Mouse (Mus musculus) cerebellum, postnatal 10 days (tissue): ENCODE results near the gene Kcmf1.
"Not testable (repeated sequence)": the region's sequence is repeated elsewhere in the genome, so short reads cannot be mapped to it uniquely, and the experiment has no call there.

ENCODE experiments used
- DNase-seq, 2 experiments: peaks; one replicate each; pipeline ENCODE4 v3.0.0; 2021; ENCODE audit warnings: mixed read lengths in 2 of 2

Gene Kcmf1

DNA sequence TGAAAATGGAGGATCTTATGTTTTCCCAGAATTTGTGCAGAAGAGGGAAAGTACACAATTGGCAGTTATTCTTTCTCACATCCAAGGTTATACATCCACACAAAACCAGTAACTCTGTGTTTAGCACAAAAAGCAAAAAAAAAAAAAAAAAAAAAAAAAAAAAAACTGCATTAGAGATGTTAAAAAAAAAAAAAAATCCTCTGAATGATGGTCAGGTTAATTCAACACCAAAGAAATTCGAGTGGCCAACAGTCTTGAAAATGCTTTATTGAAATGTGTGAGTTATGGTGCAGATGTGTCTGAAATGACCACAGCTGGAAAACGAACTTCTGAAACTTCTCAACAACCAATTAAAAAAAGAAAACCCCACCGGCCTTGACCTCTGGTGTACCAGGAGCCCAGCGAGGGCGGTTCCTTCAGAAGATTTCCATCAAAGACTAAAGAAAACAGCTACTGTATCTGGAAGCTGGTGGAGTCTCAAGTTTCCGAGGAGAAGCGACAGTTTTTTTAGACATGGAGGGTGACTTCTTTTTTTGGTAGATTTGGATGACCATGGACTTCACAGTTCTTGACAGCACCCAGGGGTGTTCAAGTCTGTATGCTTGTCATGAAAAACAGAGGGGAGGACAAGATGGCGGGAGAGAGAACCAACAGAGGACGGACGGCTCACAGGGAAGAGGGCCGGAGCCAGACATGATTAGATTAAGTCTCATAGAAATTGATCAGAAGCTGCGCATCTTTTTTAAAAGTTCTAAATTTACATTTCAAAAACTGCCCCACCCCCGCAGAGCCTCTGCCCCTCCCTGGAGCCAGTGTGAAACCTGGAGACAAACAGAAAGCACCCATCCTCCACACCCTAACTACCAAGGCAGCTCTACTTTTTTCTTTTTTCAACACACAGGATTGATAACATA, 58.7 kb downstream of the Kcmf1 start:
- DNase-seq: no peak

DNA sequence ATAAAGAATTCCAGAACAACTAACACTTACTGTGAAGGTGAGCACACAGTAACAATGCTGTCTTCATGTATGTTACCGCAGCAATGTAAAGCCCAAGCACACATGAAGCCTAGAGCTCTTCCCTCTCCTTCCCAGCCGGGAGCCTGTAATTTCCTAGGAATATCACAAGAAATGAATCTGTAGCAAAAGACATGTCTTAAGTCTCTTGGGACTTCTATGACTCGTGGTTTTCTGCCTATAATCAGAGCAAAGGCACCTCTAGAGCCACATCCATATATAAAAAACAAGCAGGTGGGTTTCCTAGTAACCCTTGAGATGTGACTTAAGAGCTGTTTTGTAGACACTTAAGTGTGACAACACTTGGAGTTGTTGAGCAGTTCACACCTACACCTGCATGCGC, 62.0 kb downstream of the Kcmf1 start:
- DNase-seq: no peak

DNA sequence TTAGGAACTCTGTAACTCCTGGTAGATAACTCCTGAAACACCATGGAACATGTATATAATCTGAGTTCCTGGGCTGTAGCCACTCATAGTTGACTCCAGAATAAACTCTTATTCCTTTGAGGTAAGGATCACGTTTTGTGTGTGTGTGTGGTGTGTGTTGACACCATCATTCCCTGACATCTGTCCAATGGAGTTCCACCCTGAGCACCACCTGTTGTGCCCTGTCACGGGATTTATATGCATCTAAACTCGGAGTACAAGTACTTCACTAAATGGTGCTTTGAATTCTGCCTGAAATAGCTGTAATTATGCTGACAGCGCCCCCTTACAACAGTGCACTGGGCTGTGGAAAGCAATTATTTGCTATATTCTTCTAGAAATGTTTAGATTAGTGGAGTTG, 65.3 kb downstream of the Kcmf1 start:
- no peak for DNase-seq

DNA sequence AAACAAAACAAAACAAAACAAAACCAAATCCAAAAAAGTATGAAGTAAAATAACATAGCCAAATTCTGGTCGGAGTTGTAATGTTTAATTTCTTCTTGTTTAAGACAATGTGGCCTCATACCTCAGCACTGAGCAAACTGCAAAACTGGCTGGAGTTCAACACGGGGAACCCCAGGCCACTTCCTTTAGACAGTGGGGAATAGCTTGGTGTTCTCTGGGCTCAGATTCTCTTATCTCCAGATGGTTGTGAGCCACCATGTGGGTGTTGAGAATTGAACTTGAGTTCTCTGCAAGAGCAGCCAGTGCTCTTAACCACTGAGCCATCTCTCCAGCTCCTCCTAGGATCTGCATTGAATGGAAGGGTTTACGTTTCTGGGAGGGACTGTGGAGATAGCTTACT, 67.9 kb downstream of the Kcmf1 start:
- DNase-seq: no peak

DNA sequence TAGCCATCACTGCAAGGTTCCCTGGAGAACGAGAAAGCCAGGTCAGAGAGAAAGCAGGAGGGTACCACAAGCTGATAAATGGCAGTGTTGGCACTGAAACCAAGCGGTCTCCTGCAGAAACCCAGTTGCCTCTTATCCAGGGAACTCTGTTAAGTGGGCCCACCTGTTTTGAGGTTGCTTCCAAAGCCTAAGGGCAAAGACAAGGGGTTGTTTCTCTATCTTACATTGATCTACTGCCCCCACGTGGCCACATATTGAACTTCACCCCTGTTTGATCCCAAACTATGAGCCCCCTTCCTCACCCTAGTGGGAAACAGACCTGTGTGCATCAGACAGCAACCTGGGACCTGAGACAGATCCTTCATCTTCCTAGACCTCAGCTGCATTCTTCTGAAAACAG, 68.5 kb downstream of the Kcmf1 start:
- peak; percentile 86 to 91 for DNase-seq

DNA sequence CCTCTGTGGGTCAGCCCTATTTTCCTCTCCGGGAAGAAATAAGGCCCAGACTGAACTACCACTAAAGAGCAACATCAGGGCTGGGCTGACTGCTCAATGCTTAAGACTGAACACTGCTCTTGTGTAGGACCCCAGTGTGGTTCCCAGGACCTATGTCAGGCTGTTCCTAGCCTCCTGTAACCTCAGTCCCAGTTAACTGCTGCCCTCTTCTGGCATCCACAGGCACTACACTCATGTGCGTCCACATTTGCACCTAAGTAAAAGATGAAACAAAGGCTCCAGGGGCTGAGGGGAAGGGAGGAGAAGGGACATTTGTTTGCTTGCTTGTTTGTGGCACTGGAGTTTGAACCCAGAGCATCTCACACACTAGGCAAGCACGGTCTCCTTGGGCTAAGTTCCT, 70.9 kb downstream of the Kcmf1 start:
- DNase-seq: peak; percentile 25 to 34

DNA sequence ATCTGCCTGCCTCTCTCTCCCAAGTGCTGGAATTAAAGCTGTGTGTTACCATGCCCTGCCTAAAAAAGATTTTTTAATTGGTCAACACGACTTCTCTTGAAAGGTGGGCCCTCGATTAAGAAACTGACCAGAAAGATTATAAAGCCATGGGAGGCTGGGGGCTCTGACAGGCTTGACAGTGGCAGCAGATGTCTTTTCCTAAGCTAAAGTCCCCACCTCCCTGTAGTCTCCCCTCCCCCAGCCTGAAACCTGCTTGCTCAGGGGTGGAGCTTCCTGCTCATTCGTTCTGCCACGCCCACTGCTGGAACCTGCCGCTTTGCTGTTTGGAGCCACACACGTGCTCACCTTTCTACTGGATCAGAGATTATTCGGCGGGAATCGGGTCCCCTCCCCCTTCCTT, 71.7 kb downstream of the Kcmf1 start:
- not testable (repeated sequence) for DNase-seq

DNA sequence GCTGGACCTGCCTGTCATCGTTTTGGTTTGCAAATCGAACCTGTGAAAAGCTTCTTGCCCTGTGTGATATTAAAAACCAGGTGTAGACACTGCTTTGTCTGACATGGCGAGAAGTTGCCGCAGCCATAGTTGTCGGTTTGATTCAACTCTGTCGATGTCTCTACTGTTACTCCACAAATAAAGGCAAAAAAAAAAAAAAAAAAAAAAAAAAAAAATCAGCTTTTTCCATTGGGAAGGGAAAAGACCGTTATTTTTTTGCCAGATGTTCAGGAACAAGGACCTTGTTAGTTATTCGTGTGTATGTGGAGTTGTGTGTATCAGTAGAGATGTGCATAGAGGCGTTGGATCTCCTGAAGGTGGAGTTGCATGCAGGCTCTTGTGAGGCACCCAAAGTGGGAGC, 74.0 kb downstream of the Kcmf1 start:
- DNase-seq: no peak

DNA sequence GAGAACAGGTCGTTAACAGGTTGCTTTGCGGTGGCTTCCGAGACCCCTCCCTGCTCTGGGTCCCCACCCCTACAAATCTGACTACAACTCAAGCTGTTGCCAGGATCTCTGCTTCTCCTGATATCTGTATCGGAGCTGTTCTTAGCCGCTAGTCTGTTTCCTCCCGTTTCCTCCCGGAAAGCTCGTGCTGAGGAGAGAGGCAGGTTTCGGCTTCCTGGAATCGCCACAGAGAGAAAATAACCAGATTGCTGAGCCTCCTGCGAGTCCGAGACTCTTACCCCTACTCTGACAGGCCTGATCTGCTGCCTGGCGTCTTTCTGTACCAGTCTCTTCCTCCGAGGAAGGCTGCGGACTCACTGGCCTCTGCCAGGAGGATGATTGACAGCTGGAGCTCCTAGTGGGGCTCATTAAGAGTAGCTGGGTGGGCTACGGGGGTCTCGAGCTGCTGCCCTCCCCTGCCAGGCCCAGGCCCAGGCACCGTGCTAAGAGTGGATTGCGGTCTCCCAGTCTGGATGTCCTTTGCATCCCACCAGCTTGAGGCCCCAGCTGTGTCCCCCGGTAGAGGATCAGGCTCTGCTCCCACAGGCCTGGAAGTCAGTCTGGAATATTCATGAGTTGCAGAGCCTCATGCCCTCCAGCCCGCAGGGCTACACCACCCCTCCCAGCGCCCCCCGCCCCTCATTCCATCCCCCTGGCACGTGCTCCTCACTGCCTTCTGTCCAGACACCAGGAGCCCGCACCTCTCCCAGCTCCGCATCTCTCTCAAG, 74.6 kb downstream of the Kcmf1 start:
- DNase-seq: peak; percentile 48 to 54

DNA sequence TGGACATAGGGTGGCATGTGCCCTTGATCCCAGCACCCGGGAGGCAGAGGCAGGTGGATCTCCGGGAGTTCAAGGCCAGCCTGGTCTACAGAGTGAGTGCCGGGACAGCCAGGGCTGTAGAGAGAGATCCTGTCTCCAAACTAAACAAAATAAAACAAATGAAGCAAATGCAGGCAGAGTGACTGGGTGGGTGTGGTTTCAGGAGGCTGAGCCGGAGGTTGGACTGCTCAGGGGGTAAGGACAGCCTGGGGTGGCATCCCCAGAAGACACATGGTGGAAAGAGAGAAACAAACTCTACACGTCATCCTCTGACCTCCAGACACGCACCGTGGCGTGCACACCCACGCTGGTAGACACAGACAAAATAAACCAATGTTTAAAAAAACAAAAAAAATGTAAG, 86.3 kb downstream of the Kcmf1 start:
- no peak for DNase-seq

DNA sequence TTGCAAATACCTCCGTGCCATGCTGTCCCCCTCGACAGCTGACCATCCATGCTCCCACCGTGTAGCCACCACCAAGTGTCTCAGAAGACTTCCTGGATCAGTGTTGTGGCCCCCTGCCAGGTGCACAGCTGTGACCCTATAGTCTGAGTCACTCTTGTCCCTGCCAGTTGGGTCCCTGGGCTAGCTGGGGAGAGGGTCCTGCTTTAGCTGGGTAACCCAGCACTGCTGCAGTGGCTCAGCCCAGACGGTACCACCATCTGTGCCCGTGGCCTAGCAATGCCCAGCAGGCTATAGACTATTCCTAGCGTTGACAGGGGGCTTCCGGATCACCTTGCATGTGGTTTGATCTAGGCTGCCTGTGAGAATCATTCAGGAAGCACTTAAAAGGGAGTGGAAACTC, 89.5 kb downstream of the Kcmf1 start:
- peak; percentile 49 to 65 for DNase-seq

DNA sequence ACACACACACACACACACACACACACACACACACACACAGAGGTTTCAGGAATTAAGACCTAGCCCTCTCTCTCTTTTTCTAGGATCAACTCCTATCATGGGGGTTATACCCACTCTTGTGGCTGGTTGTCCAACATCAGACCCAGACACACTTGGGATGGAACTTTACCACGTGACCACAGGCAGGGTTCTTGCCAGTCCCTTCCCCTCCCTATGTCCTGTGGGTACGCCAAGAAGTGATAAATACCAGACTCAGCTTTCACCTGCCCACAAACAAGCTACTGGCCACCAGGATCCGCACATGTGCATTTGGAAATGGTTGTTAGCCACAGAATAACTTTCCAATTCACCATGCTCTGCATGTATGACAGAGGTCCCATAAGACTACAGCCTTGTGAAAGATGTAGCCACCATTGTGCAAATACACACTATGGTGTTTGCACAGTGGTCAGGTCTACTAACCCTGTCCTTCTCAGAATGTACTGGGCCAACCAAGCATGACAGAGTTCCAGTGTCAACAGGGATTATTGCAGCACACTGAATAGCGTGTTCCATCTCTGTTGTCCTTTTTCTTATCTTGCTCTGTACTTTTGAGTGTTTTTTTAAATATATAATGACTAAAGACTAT, 90.1 kb downstream of the Kcmf1 start:
- no peak for DNase-seq

DNA sequence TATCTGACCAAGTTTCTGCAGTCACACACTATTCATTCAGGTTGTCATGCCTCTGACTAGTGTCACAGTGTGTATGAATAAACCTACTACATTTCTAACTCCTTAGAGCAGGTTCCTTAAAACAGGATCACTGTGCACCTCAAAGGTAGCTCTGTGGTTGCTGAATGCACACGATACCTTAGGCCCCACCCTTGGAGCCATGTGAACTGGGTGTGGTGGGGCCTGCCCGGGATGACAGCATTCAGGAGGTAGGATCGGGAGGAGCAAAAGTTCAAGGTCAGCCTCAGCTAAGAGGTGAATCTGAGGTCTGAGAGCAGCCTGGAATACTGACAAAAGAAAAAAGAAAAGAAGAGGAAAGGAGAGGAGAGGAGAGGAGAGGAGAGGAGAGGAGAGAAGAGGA, 91.4 kb downstream of the Kcmf1 start:
- no peak for DNase-seq

DNA sequence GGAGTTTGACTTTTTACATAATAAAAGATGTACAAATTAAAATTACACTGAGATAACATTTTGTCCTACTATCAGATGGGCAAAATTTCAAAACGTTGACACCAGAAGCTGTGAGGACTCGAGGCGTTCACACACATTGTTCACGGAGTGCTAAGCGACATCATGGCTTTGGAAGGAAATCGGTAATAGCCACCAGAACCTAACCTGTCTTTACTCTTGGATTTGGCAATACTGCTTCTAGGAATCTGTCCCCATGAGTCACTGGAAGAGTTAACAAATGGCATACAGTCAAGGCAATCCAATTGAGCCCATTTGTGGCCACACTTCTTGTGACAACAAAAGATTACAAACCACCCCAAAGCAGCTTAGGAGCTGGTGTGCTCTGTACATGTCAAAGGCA, 96.1 kb downstream of the Kcmf1 start:
- no peak for DNase-seq

DNA sequence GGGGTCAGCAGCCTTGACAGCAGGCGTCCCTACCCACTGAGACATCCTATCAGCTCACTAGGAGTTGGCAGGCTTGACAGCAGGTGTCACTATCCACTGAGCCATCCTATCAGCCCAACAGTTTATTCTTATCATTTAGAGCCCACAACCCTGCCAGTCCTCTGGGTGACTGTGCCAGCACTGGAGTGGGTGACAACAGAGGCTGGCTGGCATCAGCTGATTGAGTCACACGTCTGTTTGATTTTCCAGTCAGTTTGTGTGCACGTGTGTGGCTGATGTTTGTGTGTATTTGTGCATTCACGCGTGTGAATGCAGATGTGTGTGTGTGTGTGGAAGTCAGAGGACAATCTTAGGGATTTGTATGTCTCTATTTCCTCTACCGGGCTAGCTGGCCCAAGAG, 97.7 kb downstream of the Kcmf1 start:
- no peak for DNase-seq

DNA sequence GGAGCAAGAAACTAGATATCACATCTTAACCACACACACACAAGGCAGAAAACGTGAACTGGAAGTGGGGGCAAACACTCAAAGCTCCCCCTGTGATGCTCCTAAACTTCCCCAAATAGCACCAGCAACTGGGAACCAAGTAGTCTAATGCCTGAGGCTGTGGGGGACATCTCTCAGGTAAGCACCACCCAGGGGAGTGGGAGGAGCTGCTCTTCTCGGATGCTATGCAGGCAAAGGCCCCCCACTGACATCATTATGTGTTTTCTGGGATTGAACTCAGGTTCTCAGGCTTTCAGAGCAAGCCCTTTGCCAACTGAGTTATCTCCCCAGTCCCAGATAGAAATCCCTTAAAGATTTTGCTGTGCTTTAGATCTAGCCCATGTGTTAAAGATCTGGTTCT, 99.1 kb downstream of the Kcmf1 start:
- DNase-seq: no peak

DNA sequence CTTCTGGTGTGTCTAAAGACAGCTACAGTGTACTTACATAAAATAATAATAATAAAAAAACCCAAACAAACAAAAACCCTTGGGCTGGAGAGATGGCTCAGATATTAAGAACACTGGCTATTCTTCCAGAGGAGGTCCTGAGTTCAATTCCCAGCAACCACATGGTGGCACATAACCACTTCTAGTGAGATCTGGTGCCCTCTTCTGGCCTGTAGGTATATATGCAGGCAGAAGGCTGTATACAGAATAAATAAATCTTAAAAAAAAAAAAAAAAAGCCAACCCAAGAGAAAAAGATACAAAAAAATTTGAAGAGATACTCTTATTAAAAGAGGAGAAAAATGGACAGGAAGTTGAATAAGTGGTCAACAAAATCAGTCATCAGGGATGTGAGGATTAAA, 102.0 kb downstream of the Kcmf1 start:
- no peak for DNase-seq

DNA sequence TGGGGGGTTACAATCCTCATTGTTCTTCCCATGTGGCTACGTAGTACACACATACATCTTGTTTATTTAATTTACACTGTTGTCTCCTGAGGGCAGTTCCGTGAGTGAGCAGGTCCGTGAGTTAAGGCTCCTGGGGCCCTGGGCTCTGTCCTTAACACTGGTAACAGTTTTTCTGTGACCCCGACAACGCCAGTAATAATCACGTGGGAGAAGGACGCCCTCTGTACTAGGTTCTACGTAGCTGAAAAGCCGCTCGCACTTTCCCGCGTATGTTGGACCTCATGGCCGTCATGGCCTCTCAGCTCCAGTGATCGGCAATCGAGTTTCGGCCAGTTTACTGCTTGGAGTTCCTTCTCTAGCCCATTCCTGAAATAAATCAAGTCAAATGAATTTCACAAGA, 104.3 kb downstream of the Kcmf1 start:
- DNase-seq: no peak

DNA sequence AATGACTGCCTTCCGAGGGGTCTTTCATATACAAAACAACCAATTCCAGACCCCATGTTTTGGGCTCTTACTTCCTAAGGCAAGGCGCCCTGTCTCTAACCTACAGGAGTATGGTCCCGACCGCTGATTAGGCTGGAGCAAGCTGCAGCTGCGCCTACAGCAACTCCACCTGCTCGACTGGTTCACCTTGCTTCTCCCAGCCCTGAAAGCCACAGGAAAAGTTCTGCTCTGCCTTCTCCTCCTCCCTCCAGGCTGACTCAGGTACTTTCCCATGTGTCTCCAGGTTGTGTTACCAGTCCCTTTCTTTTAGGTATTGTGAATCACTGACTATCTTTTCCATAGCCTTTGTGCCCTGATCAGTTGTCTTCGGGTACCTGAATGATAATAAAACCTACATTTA, 104.9 kb downstream of the Kcmf1 start:
- DNase-seq: no peak

DNA sequence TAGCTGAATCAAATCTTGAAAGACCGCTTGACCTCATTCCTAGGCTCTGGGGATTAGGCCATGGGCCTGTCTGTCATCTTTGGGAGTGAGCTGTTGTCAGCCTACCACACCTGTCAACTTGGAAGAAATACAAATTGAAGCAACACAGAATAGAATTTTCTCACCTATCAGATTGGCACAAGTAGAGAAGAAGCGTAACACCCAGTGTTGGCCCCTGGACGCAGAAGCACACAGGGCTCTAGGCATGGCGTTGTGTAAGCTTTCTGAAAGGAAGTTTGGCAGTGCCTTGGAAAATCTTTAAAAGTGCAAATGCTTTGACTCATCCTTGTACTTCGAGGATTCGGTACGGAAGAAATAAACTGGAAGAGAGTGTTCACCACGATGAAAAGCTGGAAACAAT, 107.1 kb downstream of the Kcmf1 start:
- DNase-seq: peak in 1 of 2 experiments; percentile 16
